Mouse (Mus musculus) kidney, embryonic 15.5 days (tissue): ENCODE measurements around the gene Adam10. TPM values are rescaled to one million over a fixed set of nuclear protein-coding genes. Genes with fewer than 3 reads are reported as not detected.

ENCODE experiments used
- ATAC-seq: fragments of 200-750 bp; cut with Nextera tagmentation; replicated peaks from 2 replicates; pipeline ENCODE4 v1.8.0; 2017; ENCODE audit warnings: moderate TSS enrichment; ENCODE audit not compliant: low FRiP score
- H3K27ac ChIP-seq: fragments of 300-500 bp; sonication (generic); 2 replicates; pipeline ENCODE4 v1.5.1; 2015; ENCODE audit warnings: mild to moderate bottlenecking, inconsistent platforms
- H3K27me3 ChIP-seq: fragments of 300-500 bp; sonication (generic); 2 replicates; pipeline ENCODE4 v1.6.1; 2015; ENCODE audit warnings: inconsistent platforms
- H3K36me3 ChIP-seq: fragments of 300-500 bp; sonication (generic); 2 replicates; pipeline ENCODE4 v1.6.1; 2015; ENCODE audit warnings: inconsistent platforms
- H3K4me1 ChIP-seq: fragments of 300-500 bp; sonication (generic); 2 replicates; pipeline ENCODE4 v1.6.1; 2015; ENCODE audit warnings: inconsistent platforms
- H3K4me2 ChIP-seq: fragments of 300-500 bp; sonication (generic); 2 replicates; pipeline ENCODE4 v1.6.1; 2015; ENCODE audit warnings: moderate library complexity, mild to moderate bottlenecking, inconsistent platforms
- H3K4me3 ChIP-seq: fragments of 300-500 bp; sonication (generic); replicated peaks from 2 replicates; pipeline ENCODE4 v1.5.1; 2015; ENCODE audit warnings: mild to moderate bottlenecking, inconsistent platforms
- H3K9ac ChIP-seq: fragments of 300-500 bp; sonication (generic); 2 replicates; pipeline ENCODE4 v1.6.1; 2015; ENCODE audit warnings: mild to moderate bottlenecking, inconsistent platforms
- H3K9me3 ChIP-seq: fragments of 300-500 bp; sonication (generic); replicated peaks from 2 replicates; pipeline ENCODE4 v1.6.1; 2016; ENCODE audit warnings: inconsistent platforms
- WGBS: fragments of 180-500 bp; shearing (Covaris S2); methylation state at CpG from one replicate; pipeline ENCODE4 v1.1.7; 2015; ENCODE audit warnings: mixed read lengths; 5-methylcytosine and 5-hydroxymethylcytosine counted together
- polyA plus RNA-seq: library from polyadenylated mRNA; unstranded; fragments of >200 nt; fragmentation: Nextera tagmentation; extraction: Ambion mirVana; gene quantifications from 2 replicates; pipeline ENCODE4 v1.2.1, GENCODE M21; 2015

Gene Adam10
- polyA plus RNA-seq, 1 experiment from 2014 or later: 88.3 TPM

GRCm38 (mm10) chr9:70795439-70795757, 116.6 kb downstream of the Adam10 start:
- no peaks in the 10 kb centered on the region for H3K27me3 ChIP-seq

GRCm38 (mm10) chr9:70800588-70801315, 122.0 kb downstream of the Adam10 start:
- 0 out of 2 replicates have a peak, but pooled peaks cover 6% of the 10 kb centered on the region for H3K4me1 ChIP-seq
- no peaks in the 10 kb centered on the region for H3K9me3 ChIP-seq
- H3K9ac ChIP-seq: no peak overlapping the region
- ATAC-seq: no peak
- no peaks in the 10 kb centered on the region for H3K27me3 ChIP-seq
- no peak overlapping the region for H3K27ac ChIP-seq
- H3K4me3 ChIP-seq: no peak overlapping the region
- 59% methylated on average over 8 of the region's 8 CpGs for WGBS
- H3K4me2 ChIP-seq: no peak overlapping the region
- H3K36me3 ChIP-seq: no peaks in the 10 kb centered on the region

More at GRCm38 (mm10) chr9:70795439-70795757, 116.6 kb downstream of the Adam10 start:
- no peak overlapping the region for H3K27ac ChIP-seq
- H3K9ac ChIP-seq: no peak overlapping the region
- no peaks in the 10 kb centered on the region for H3K36me3 ChIP-seq
- peaks cover 4% of the 10 kb centered on the region; the same call in 1 of the 2 replicates for H3K4me1 ChIP-seq
- H3K9me3 ChIP-seq: no peaks in the 10 kb centered on the region
- no peak overlapping the region for H3K4me2 ChIP-seq
- 66% methylated on average over 2 of the region's 2 CpGs for WGBS
- ATAC-seq: no peak
- no peak overlapping the region for H3K4me3 ChIP-seq

GRCm38 (mm10) chr9:70801761-70802160, 123.0 kb downstream of the Adam10 start:
- Histone ChIP-seq H3K4me2 (no peak overlapping the region), H3K27me3 (no peaks in the 10 kb centered on the region), H3K9ac (no peak overlapping the region), H3K9me3 (no peaks in the 10 kb centered on the region), H3K4me3 (no peak overlapping the region), H3K27ac (no peak overlapping the region), H3K36me3 (no peaks in the 10 kb centered on the region), H3K4me1 (0 out of 2 replicates have a peak, but pooled peaks cover 6% of the 10 kb centered on the region)
- no peak for ATAC-seq
- WGBS: 80% methylated on average over 3 of the region's 3 CpGs

GRCm38 (mm10) chr9:70802816-70803215, 124.0 kb downstream of the Adam10 start:
- Histone ChIP-seq H3K4me2 (no peak overlapping the region), H3K4me3 (no peak overlapping the region), H3K4me1 (peaks cover 10% of the 10 kb centered on the region), H3K9me3 (no peaks in the 10 kb centered on the region), H3K27ac (no peak overlapping the region), H3K9ac (no peak overlapping the region), H3K36me3 (no peaks in the 10 kb centered on the region), H3K27me3 (no peaks in the 10 kb centered on the region)
- 77% methylated on average over 3 of the region's 3 CpGs for WGBS
- ATAC-seq: no peak

GRCm38 (mm10) chr9:70806069-70806468, 127.3 kb downstream of the Adam10 start:
- WGBS: 67% methylated on average over 1 of the region's 1 CpGs
- no peak overlapping the region for H3K9ac ChIP-seq
- no peaks in the 10 kb centered on the region for H3K27me3 ChIP-seq
- no peaks in the 10 kb centered on the region for H3K36me3 ChIP-seq
- H3K9me3 ChIP-seq: no peaks in the 10 kb centered on the region
- no peak overlapping the region for H3K27ac ChIP-seq
- no peak overlapping the region for H3K4me2 ChIP-seq
- H3K4me3 ChIP-seq: no peak overlapping the region
- peaks cover 9% of the 10 kb centered on the region for H3K4me1 ChIP-seq
- ATAC-seq: no peak

- Histone ChIP-seq H3K9me3 (no peaks in the 10 kb centered on the region), H3K27ac (no peak overlapping the region), H3K36me3 (no peaks in the 10 kb centered on the region), H3K4me1 (peaks cover 9% of the 10 kb centered on the region), H3K4me3 (no peak overlapping the region), H3K9ac (no peak overlapping the region), H3K4me2 (no peak overlapping the region), H3K27me3 (no peaks in the 10 kb centered on the region)
- no peak for ATAC-seq
- 56% methylated on average over 11 of the region's 11 CpGs for WGBS
Measured at GRCm38 (mm10) chr9:70807714-70808113, 128.9 kb downstream of the Adam10 start.

GRCm38 (mm10) chr9:70812551-70812950, 133.8 kb downstream of the Adam10 start:
- 94% methylated on average over 12 of the region's 12 CpGs for WGBS
- Histone ChIP-seq H3K4me1 (peaks cover 23% of the 10 kb centered on the region), H3K36me3 (no peaks in the 10 kb centered on the region), H3K27ac (no peak overlapping the region), H3K4me3 (no peak overlapping the region), H3K27me3 (no peaks in the 10 kb centered on the region), H3K4me2 (no peak overlapping the region), H3K9ac (no peak overlapping the region), H3K9me3 (no peaks in the 10 kb centered on the region)
- ATAC-seq: no peak

GRCm38 (mm10) chr9:70816701-70817305, 138.0 kb downstream of the Adam10 start:
- Histone ChIP-seq H3K9ac (no peak overlapping the region), H3K27ac (no peak overlapping the region), H3K9me3 (no peaks in the 10 kb centered on the region), H3K4me2 (no peak overlapping the region), H3K4me1 (peaks cover 15% of the 10 kb centered on the region), H3K36me3 (no peaks in the 10 kb centered on the region), H3K4me3 (no peak overlapping the region), H3K27me3 (no peaks in the 10 kb centered on the region)
- WGBS: 55% methylated on average over 14 of the region's 14 CpGs
- no peak for ATAC-seq

GRCm38 (mm10) chr9:70817396-70817795, 138.6 kb downstream of the Adam10 start:
- WGBS: 48% methylated on average over 1 of the region's 1 CpGs
- no peak overlapping the region for H3K9ac ChIP-seq

GRCm38 (mm10) chr9:70818739-70819138, 139.9 kb downstream of the Adam10 start:
- no peaks in the 10 kb centered on the region for H3K36me3 ChIP-seq
- H3K27me3 ChIP-seq: no peaks in the 10 kb centered on the region
- peaks cover 15% of the 10 kb centered on the region for H3K4me1 ChIP-seq
- ATAC-seq: no peak
- H3K27ac ChIP-seq: no peak overlapping the region
- 78% methylated on average over 14 of the region's 14 CpGs for WGBS
- H3K4me2 ChIP-seq: no peak overlapping the region
- no peak overlapping the region for H3K9ac ChIP-seq
- no peak overlapping the region for H3K4me3 ChIP-seq
- H3K9me3 ChIP-seq: no peaks in the 10 kb centered on the region

More at GRCm38 (mm10) chr9:70817396-70817795, 138.6 kb downstream of the Adam10 start:
- no peaks in the 10 kb centered on the region for H3K27me3 ChIP-seq
- peaks cover 15% of the 10 kb centered on the region for H3K4me1 ChIP-seq
- no peak overlapping the region for H3K27ac ChIP-seq
- H3K4me2 ChIP-seq: no peak overlapping the region
- H3K9me3 ChIP-seq: no peaks in the 10 kb centered on the region
- no peak overlapping the region for H3K4me3 ChIP-seq
- no peak for ATAC-seq
- H3K36me3 ChIP-seq: no peaks in the 10 kb centered on the region

GRCm38 (mm10) chr9:70824103-70824502, 145.3 kb downstream of the Adam10 start:
- no peak overlapping the region for H3K4me2 ChIP-seq
- no peak overlapping the region for H3K4me3 ChIP-seq
- no peaks in the 10 kb centered on the region for H3K36me3 ChIP-seq
- ATAC-seq: no peak
- no peaks in the 10 kb centered on the region for H3K4me1 ChIP-seq
- no peak overlapping the region for H3K27ac ChIP-seq
- H3K9me3 ChIP-seq: no peaks in the 10 kb centered on the region
- no peaks in the 10 kb centered on the region for H3K27me3 ChIP-seq
- WGBS: 88% methylated on average over 3 of the region's 3 CpGs
- H3K9ac ChIP-seq: no peak overlapping the region

GRCm38 (mm10) chr9:70827911-70828310, 149.1 kb downstream of the Adam10 start:
- ATAC-seq: no peak
- H3K4me3 ChIP-seq: no peak overlapping the region
- H3K9me3 ChIP-seq: no peaks in the 10 kb centered on the region
- H3K9ac ChIP-seq: no peak overlapping the region
- no peak overlapping the region for H3K27ac ChIP-seq
- H3K4me2 ChIP-seq: no peak overlapping the region
- H3K36me3 ChIP-seq: no peaks in the 10 kb centered on the region
- no peaks in the 10 kb centered on the region for H3K27me3 ChIP-seq
- 54% methylated on average over 6 of the region's 6 CpGs for WGBS
- H3K4me1 ChIP-seq: peaks cover 15% of the 10 kb centered on the region
